Mouse (Mus musculus) E14TG2a.4 (cell line): Measurements from ENCODE around the gene Slc11a1.

Source experiments
- CTCF ChIP-seq: conservative IDR thresholded peaks from 2 replicates; pipeline ENCODE4 v1.5.1; 2014; ENCODE audit warnings: low read length
- NANOG ChIP-seq: IDR thresholded peaks from 2 replicates; pipeline ENCODE4 v1.6.1; 2014; ENCODE audit warnings: borderline replicate concordance, low read length, mixed read lengths
- POU5F1 ChIP-seq: IDR thresholded peaks from 2 replicates; pipeline ENCODE4 v1.6.1; 2014; ENCODE audit warnings: low read length, borderline replicate concordance

DNA sequence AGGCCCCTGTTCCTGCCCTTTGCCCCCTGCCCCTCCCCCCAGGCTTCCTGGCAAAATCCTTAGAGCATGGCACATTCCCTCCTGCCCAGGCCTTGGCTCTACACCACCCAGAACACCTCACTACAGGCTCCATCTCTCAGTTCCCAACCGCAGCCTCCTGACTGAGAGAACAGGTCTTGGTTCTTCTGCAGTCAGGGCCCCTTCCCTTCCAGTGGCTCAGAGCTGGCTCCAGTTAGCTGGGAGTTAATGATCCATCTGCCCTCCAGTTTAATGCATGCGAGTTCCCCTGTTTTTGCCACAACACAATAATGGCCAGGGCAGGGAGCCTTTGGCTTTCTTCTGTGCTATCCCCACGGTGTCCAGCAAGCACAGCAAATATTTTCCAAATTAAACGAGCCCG, 31.8 kb upstream of the Slc11a1 start:
- no peak for TF ChIP-seq CTCF
- no peak for TF ChIP-seq NANOG
- no peak for TF ChIP-seq POU5F1
